Mouse (Mus musculus): ENCODE results near the gene Myo18a.

- TF ChIP-seq ZC3H11A (IDR thresholded peaks at IDR 0.05; ENCODE audit: borderline replicate concordance, low read depth, low read length) (no peak), HCFC1 (IDR thresholded peaks at IDR 0.05; ENCODE audit: borderline replicate concordance, insufficient read depth, low read length) (no peak), CHD2 (IDR thresholded peaks at IDR 0.05; ENCODE audit: low read depth, low read length) (no peak), ZNF384 (IDR thresholded peaks at IDR 0.05; ENCODE audit: low read depth, low read length) (no peak)
Observed at GRCm38 (mm10) chr11:77900187-77900586, 137.1 kb downstream of the Myo18a start.

Data from ES-E14 (cell line).